Comparison of ENCODE assay signal across 11 mouse cellular contexts in the genomic region with DNA sequence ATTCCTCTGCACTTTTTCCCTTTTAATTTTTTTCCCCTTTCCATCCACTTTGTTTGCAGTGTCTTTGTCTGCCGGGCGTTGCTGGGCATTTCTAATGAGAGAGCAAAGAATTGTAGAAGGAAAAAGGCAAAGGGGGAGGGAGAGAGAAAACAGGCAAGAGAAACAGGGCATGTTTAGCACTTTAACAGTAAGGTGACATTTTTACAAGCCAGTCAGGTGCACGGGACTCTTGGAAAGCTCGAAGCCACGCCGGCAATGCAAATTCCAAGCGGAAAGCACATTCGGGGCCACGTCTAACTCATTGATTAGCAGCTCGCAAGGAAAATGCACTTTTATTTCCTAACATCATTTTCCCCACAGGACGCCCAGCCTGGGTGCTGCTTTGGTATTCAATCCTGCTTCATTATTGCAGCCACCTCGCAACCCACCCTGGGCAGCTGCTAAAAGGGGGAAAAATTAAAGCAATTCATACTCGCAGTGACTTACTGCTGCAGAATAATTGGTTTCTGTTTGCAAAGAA.
DNase-seq lines count a peak whose midpoint lies in the region; ATAC-seq and TF ChIP-seq lines count a peak whose summit lies in the region.
"Had no signal": no experiment of that assay in that cellular context is flagged by ENCODE, and none has a peak within 500 bp of the region (broad histone marks: within the 10 kb centered on the region; RNA-seq: fewer than 3 reads in every experiment).

No protein-coding gene starts in this region.

- no peaks in the 10 kb centered on the region for H3K27me3 ChIP-seq in hindbrain, embryonic 11.5 days (ENCODE audit: control insufficient read depth, insufficient read depth, low read length)
- H3K27me3 ChIP-seq in midbrain, embryonic 11.5 days (ENCODE audit: control insufficient read depth, insufficient read depth, low read length): peaks cover 9% of the 10 kb centered on the region
- H3K27me3 ChIP-seq in stomach, postnatal 0 days (ENCODE audit: control insufficient read depth, insufficient read depth, low read length): no peaks in the 10 kb centered on the region
- H3K27me3 ChIP-seq: embryonic facial prominence, embryonic 15.5 days had no signal

- H3K9ac ChIP-seq in hindbrain, embryonic 11.5 days (ENCODE audit: low read depth, low read length): peak overlapping the region; percentile 52
- peak overlapping the region; percentile 56 for H3K9ac ChIP-seq in midbrain, embryonic 11.5 days (ENCODE audit: low read length)
- H3K9ac ChIP-seq in stomach, postnatal 0 days (ENCODE audit: low read length): peak overlapping the region; percentile 2; the same call in 1 of the 2 replicates
- H3K9ac ChIP-seq: embryonic facial prominence, embryonic 15.5 days had no signal

- H3K9me3 ChIP-seq in hindbrain, embryonic 11.5 days (ENCODE audit: control insufficient read depth, low read length): no peaks in the 10 kb centered on the region
- no peaks in the 10 kb centered on the region for H3K9me3 ChIP-seq in midbrain, embryonic 11.5 days (ENCODE audit: control insufficient read depth, low read length)
- no peaks in the 10 kb centered on the region for H3K9me3 ChIP-seq in stomach, postnatal 0 days (ENCODE audit: control insufficient read depth, low read length)
- H3K9me3 ChIP-seq: embryonic facial prominence, embryonic 15.5 days had no signal

- H3K4me3 ChIP-seq in hindbrain, embryonic 11.5 days (ENCODE audit: low read depth, low read length): no peak overlapping the region
- no peak overlapping the region for H3K4me3 ChIP-seq in midbrain, embryonic 11.5 days (ENCODE audit: low read depth, low read length)
- H3K4me3 ChIP-seq in stomach, postnatal 0 days (ENCODE audit: low read depth, low read length): no peak overlapping the region
- H3K4me3 ChIP-seq: embryonic facial prominence, embryonic 15.5 days; left cerebral cortex, adult 2 months had no signal

- peak overlapping the region; percentile 26 for H3K4me2 ChIP-seq in hindbrain, embryonic 11.5 days (replicated peaks; ENCODE audit: low read depth, low read length)
- peak overlapping the region; percentile 30 for H3K4me2 ChIP-seq in midbrain, embryonic 11.5 days
- H3K4me2 ChIP-seq in stomach, postnatal 0 days (replicated peaks; ENCODE audit: low read depth): no peak overlapping the region
- H3K4me2 ChIP-seq: embryonic facial prominence, embryonic 15.5 days had no signal

- 18% methylated on average over 13 of the region's 13 CpGs for WGBS in hindbrain, embryonic 11.5 days
- WGBS in midbrain, embryonic 11.5 days: 8% methylated on average over 13 of the region's 13 CpGs
- 54% methylated on average over 13 of the region's 13 CpGs for WGBS in stomach, postnatal 0 days

- ATAC-seq in hindbrain, embryonic 11.5 days (ENCODE audit: low FRiP score): peak; percentile 23; the same call in 1 of the 2 replicates
- peak; percentile 10; the same call in 1 of the 2 replicates for ATAC-seq in midbrain, embryonic 11.5 days (ENCODE audit: low FRiP score)
- no peak for ATAC-seq in stomach, postnatal 0 days (ENCODE audit: low FRiP score, low TSS enrichment)

- TF ChIP-seq EP300 in stomach, postnatal 0 days (optimal IDR thresholded peaks at IDR 0.05): no peak

- TF ChIP-seq CTCF in stomach, postnatal 0 days (IDR thresholded peaks at IDR 0.05; ENCODE audit: low read depth): no peak

- no peaks in the 10 kb centered on the region for H3K36me3 ChIP-seq in hindbrain, embryonic 11.5 days (ENCODE audit: control insufficient read depth, insufficient read depth, low read length)
- no peaks in the 10 kb centered on the region for H3K36me3 ChIP-seq in midbrain, embryonic 11.5 days (ENCODE audit: control insufficient read depth, insufficient read depth, low read length)
- no peaks in the 10 kb centered on the region for H3K36me3 ChIP-seq in stomach, postnatal 0 days (ENCODE audit: control insufficient read depth, insufficient read depth, low read length)
- H3K36me3 ChIP-seq: embryonic facial prominence, embryonic 15.5 days had no signal

- H3K27ac ChIP-seq in hindbrain, embryonic 11.5 days (ENCODE audit: low read depth, low read length): peak overlapping the region; percentile 86
- H3K27ac ChIP-seq in midbrain, embryonic 11.5 days (ENCODE audit: low read depth, low read length): peak overlapping the region; percentile 94
- 0 out of 2 replicates have a peak overlapping the region, but pooled peaks have one; percentile 20 for H3K27ac ChIP-seq in stomach, postnatal 0 days (replicated peaks)
- H3K27ac ChIP-seq: embryonic facial prominence, embryonic 15.5 days; left cerebral cortex, adult 2 months had no signal

- peak; percentile 26 to 35 for DNase-seq in layer of hippocampus, postnatal 10 days (ENCODE audit: low spot score in 2 of 2)
- no peak for DNase-seq in layer of hippocampus, adult 9-10 months (ENCODE audit: low spot score)
- DNase-seq in hindbrain, embryonic 11.5 days (ENCODE audit: low spot score): peak; percentile 60
- DNase-seq in midbrain, embryonic 11.5 days (ENCODE audit: low spot score, missing footprints): peak; percentile 92
- DNase-seq in stomach, postnatal 0 days (ENCODE audit: low spot score): no peak
- no peak for DNase-seq in lung, postnatal 36 days
- DNase-seq in left cerebral cortex, postnatal 14 days (ENCODE audit: low spot score in 2 of 2): no peak
- DNase-seq in adrenal gland, adult 2 months: no peak
- DNase-seq: kidney, adult 8-10 months had no signal

- intact Hi-C loops in left cerebral cortex, postnatal 14 days (cut with DNase I): no loop called here

- peaks cover 29% of the 10 kb centered on the region for H3K4me1 ChIP-seq in hindbrain, embryonic 11.5 days (replicated peaks; ENCODE audit: control insufficient read depth, insufficient read depth, low read length)
- peaks cover 51% of the 10 kb centered on the region for H3K4me1 ChIP-seq in midbrain, embryonic 11.5 days (ENCODE audit: control insufficient read depth, insufficient read depth, low read length)
- H3K4me1 ChIP-seq in stomach, postnatal 0 days (replicated peaks; ENCODE audit: control insufficient read depth, insufficient read depth): 0 out of 2 replicates have a peak, but pooled peaks cover 2% of the 10 kb centered on the region

Comparison
In these comparisons a context has a peak if more than half of its experiments do, and no peak if none do; other contexts are left out.
1. DNase-seq: peak in layer of hippocampus, postnatal 10 days (2 of 2), hindbrain, embryonic 11.5 days (single experiment) and midbrain, embryonic 11.5 days (single experiment); none in layer of hippocampus, adult 9-10 months (single experiment), stomach, postnatal 0 days (single experiment), lung, postnatal 36 days (single experiment), left cerebral cortex, postnatal 14 days (0 of 2) and adrenal gland, adult 2 months (single experiment).
2. H3K27ac ChIP-seq: peak in every context shown above with its lines; median percentile 94 in midbrain, embryonic 11.5 days; 86 in hindbrain, embryonic 11.5 days; 20 in stomach, postnatal 0 days.
3. H3K9ac ChIP-seq: peak in every context shown above with its lines; median percentile 56 in midbrain, embryonic 11.5 days; 52 in hindbrain, embryonic 11.5 days; 2 in stomach, postnatal 0 days.